Mouse (Mus musculus): ENCODE data around the gene Pga5. TPM values are rescaled to one million over a fixed set of nuclear protein-coding genes. Genes with fewer than 3 reads are reported as not detected.

Gene Pga5
- polyA plus RNA-seq, 1 experiment from 2014 or later: not detected

DNA sequence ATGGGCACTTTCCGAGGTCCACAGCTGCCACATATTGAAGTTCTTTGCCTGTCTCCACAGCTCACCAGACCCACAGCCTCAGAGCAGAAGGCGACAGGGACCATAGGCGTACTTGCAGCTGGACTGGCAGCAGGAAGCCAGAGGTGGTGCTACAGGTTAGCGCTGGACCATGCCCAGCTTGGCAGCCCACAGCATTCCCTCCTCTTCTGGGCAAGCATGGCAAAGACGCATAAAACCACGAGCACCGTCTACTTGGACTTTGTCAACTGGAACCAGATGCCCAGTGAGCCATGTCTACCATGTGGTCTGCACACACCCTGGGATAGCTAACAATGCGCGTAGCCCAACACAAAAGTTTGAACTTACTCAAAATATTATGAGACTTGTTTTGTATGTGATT, 7.2 kb upstream of the Pga5 start:
- H3K27me3 ChIP-seq: no peaks in the 10 kb centered on the region
- no peak overlapping the region for H3K4me3 ChIP-seq (replicated peaks)
- H3K9me3 ChIP-seq: no peaks in the 10 kb centered on the region
- no peak for ATAC-seq
- no peak overlapping the region for H3K4me2 ChIP-seq (replicated peaks)
- WGBS: 94% methylated on average over 9 of the region's 9 CpGs
- no peak overlapping the region for H3K9ac ChIP-seq (replicated peaks)
- H3K36me3 ChIP-seq: no peaks in the 10 kb centered on the region
- no peak overlapping the region for H3K27ac ChIP-seq
- peaks cover 18% of the 10 kb centered on the region for H3K4me1 ChIP-seq (replicated peaks)

DNA sequence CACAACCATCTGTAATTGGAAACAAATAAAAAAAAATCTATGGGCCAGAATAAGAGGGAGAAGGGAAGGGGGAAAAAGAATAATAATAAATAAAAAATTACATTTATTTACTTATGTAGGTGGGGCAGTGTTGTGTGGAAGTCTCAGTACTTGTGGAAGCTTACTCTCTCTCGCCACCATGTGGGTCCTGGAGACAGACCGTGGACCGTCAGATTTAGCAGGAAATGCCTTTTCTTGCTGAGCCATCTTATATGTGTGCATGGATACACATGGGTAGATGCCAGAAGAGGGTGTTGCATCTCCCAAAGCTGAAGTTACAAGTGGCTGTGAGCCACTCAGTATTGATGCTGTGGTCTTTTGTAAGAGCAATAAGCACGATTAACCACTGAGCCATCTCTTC, 3.7 kb upstream of the Pga5 start:
- H3K9ac ChIP-seq (replicated peaks): no peak overlapping the region
- no peak overlapping the region for H3K4me2 ChIP-seq (replicated peaks)
- H3K4me1 ChIP-seq (replicated peaks): no peaks in the 10 kb centered on the region
- ATAC-seq: no peak
- H3K4me3 ChIP-seq (replicated peaks): no peak overlapping the region
- H3K9me3 ChIP-seq: no peaks in the 10 kb centered on the region
- no peaks in the 10 kb centered on the region for H3K27me3 ChIP-seq
- 68% methylated on average over 4 of the region's 4 CpGs for WGBS
- H3K36me3 ChIP-seq: no peaks in the 10 kb centered on the region
- H3K27ac ChIP-seq: no peak overlapping the region

DNA sequence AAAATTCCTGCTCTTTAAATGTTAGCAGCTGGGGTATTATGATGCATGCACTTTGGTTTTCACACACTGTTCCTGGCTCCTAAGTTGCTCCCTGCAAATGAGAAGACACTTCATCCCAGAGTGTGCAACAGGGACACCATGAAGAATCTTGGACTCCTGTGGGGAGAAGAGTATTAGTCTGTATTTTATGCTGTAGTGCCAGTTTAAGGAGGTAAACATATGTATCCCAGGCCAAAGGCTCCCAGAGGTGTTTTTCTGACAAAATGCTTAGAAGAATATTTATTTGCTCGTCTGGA, 849 bp upstream of the Pga5 start:
- H3K4me1 ChIP-seq (replicated peaks): no peaks in the 10 kb centered on the region
- 0 out of 2 replicates have a peak, but pooled peaks have one; percentile 51 for ATAC-seq
- no peaks in the 10 kb centered on the region for H3K27me3 ChIP-seq
- no peak overlapping the region for H3K9ac ChIP-seq (replicated peaks)
- H3K36me3 ChIP-seq: no peaks in the 10 kb centered on the region
- no peak overlapping the region for H3K4me2 ChIP-seq (replicated peaks)
- H3K4me3 ChIP-seq (replicated peaks): no peak overlapping the region
- 77% methylated on average over 1 of the region's 1 CpGs for WGBS
- no peak overlapping the region for H3K27ac ChIP-seq
- no peaks in the 10 kb centered on the region for H3K9me3 ChIP-seq

DNA sequence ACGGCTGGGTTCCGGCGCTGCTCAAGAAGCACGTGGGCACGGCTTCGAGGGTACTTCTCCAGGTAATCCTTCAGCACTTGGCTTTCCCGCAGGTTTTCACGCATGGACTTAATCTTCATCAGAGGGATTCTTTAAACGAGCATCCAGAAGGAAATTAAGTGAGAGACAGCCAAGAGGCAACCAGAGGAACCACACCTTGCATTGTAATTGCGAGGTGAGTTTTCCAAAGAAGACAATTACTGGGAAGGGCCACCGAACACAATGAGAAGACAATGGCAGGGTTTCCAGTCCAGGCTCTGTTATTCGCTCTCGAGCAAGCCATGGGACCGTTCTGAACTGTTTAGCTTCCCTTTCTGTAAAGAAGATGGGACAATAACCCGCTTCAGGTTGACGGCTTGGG, 1.2 kb downstream of the Pga5 start:
- Histone ChIP-seq H3K36me3 (no peaks in the 10 kb centered on the region), H3K9me3 (no peaks in the 10 kb centered on the region), H3K4me3 (replicated peaks) (no peak overlapping the region), H3K27me3 (no peaks in the 10 kb centered on the region), H3K4me2 (replicated peaks) (no peak overlapping the region), H3K27ac (no peak overlapping the region), H3K9ac (replicated peaks) (no peak overlapping the region), H3K4me1 (replicated peaks) (no peaks in the 10 kb centered on the region)
- 84% methylated on average over 16 of the region's 16 CpGs for whole genome bisulfite sequencing
- no peak for ATAC-seq

DNA sequence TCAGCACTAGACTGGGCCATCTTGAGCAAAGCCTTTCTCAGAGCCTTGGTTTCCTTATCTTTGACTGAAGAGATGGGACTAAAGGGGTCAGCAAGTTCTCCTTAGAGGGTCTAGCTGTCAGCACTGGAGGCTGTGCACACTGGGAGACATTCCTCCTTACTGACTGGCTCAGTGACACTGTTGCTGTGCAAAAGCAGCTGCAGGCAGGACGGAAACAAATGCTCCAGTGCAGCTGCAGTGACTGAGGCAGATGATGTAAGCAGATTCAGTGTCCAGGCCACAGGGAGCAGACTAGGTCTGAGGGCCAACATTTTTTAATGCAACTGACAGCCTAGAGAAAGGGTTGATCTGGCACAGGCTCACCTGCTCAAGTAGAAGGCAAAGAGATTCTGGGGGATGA, 4.6 kb downstream of the Pga5 start:
- no peak overlapping the region for H3K4me2 ChIP-seq (replicated peaks)

DNA sequence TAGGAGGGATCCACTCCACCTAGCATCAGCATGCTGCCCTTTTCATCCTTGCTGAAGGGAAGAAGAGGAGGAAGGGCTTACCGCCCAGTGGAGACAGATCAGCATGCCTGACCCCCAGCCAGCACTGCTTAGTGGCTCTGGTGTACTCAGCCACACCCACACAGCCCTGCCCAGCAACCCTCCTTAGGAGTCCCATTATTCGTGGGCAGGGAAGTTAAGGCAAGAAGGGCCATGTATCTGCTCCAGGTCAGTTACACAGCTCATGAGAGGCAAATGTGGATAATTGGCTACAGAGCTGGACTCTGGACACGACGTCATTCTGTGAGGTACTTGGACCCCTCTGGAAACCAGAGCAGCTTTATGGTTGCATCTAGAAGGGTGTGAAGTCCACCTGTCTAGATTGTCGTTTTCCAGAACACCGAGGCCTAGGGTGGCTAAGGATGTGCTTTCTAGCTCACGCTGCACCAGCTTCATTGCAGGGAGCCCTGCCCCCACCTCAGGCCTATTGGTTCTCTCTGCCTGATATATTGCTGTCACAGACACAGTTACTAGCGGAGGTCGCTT, 5.9 kb downstream of the Pga5 start:
- Histone ChIP-seq H3K4me3 (replicated peaks) (no peak overlapping the region), H3K9me3 (no peaks in the 10 kb centered on the region), H3K4me1 (replicated peaks) (no peaks in the 10 kb centered on the region), H3K36me3 (no peaks in the 10 kb centered on the region), H3K9ac (replicated peaks) (no peak overlapping the region), H3K27ac (no peak overlapping the region), H3K27me3 (no peaks in the 10 kb centered on the region), H3K4me2 (replicated peaks) (no peak overlapping the region)
- ATAC-seq: no peak
- WGBS: 78% methylated on average over 9 of the region's 9 CpGs

More for the DNA sequence above, 4.6 kb downstream of the Pga5 start:
- H3K36me3 ChIP-seq: no peaks in the 10 kb centered on the region
- H3K9ac ChIP-seq (replicated peaks): 0 out of 2 replicates have a peak overlapping the region, but pooled peaks have one; percentile 11
- H3K4me1 ChIP-seq (replicated peaks): no peaks in the 10 kb centered on the region
- WGBS: 33% methylated on average over 1 of the region's 1 CpGs
- no peaks in the 10 kb centered on the region for H3K9me3 ChIP-seq
- H3K27ac ChIP-seq: no peak overlapping the region
- no peak overlapping the region for H3K4me3 ChIP-seq (replicated peaks)
- no peak for ATAC-seq
- H3K27me3 ChIP-seq: no peaks in the 10 kb centered on the region

DNA sequence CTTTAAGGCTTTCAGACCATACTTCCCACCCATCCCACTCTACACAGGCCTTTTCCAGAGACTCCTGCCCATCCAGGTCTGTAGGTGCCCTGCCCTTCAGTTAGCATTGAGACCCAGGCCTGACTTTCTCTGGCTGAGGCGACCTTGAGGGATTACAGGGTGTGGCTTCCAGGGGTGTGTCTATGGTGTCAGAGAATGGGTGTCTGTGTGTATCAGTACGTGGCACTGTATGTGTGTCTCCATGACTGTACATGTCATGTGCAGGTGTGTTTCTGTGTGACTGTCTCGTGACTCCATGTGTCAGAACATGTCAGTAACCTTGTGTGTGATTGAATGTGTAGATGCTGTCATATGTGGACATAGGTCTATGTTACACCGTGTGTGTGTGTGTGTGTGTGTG, 6.6 kb downstream of the Pga5 start:
- no peaks in the 10 kb centered on the region for H3K36me3 ChIP-seq
- H3K27ac ChIP-seq: no peak overlapping the region
- no peaks in the 10 kb centered on the region for H3K9me3 ChIP-seq
- WGBS: 86% methylated on average over 4 of the region's 4 CpGs
- no peak overlapping the region for H3K4me2 ChIP-seq (replicated peaks)
- no peaks in the 10 kb centered on the region for H3K27me3 ChIP-seq
- no peak overlapping the region for H3K9ac ChIP-seq (replicated peaks)
- H3K4me1 ChIP-seq (replicated peaks): no peaks in the 10 kb centered on the region
- ATAC-seq: no peak
- no peak overlapping the region for H3K4me3 ChIP-seq (replicated peaks)

DNA sequence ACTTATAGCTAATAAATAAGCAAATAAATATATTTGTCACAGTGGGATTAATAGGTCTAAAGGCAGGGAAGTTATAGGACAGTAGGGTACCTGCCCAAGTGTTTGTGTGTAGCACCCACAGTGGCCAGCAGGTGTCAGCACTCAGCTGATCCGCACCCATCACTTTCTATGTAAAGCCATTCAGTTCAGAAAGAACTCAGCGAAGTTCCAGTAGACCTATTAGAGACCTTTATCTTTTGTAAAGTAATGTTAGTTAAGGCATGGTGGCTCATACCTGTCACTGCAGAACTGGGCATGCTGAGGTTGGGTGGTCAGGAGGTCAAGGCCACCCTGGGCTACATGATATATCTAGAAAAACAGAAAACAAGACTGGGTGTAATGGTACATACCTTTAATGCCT, 12.4 kb downstream of the Pga5 start:
- H3K27ac ChIP-seq: no peak overlapping the region
- peak; percentile 80; the same call in 1 of the 2 replicates for ATAC-seq
- H3K4me1 ChIP-seq (replicated peaks): no peaks in the 10 kb centered on the region
- no peaks in the 10 kb centered on the region for H3K36me3 ChIP-seq
- no peak overlapping the region for H3K4me2 ChIP-seq (replicated peaks)
- H3K27me3 ChIP-seq: no peaks in the 10 kb centered on the region
- no peak overlapping the region for H3K4me3 ChIP-seq (replicated peaks)
- no peaks in the 10 kb centered on the region for H3K9me3 ChIP-seq
- WGBS: 15% methylated on average over 2 of the region's 2 CpGs
- no peak overlapping the region for H3K9ac ChIP-seq (replicated peaks)

DNA sequence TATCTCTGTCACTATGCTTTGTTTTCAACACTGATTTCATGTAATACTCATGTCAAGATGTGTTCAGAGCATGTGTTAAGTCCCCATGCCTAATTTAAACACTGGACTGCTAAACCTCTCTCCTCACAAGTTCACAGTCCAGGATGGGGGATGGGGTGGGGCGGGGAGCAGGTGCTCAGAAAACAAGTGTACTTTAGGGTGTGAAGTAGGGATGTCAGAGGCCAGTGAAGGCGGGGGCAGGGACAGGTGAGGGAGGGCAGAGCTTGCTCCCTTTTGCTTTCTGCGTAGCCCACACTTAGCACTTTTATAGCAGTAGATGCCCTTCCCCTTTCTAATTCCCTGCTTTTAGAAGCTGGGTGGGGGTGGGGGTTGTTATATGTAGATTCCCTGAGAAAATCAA, 12.8 kb downstream of the Pga5 start:
- Histone ChIP-seq H3K27me3 (no peaks in the 10 kb centered on the region), H3K9ac (replicated peaks) (no peak overlapping the region), H3K27ac (no peak overlapping the region), H3K4me1 (replicated peaks) (no peaks in the 10 kb centered on the region), H3K9me3 (no peaks in the 10 kb centered on the region), H3K36me3 (no peaks in the 10 kb centered on the region), H3K4me3 (replicated peaks) (no peak overlapping the region), H3K4me2 (replicated peaks) (no peak overlapping the region)
- 67% methylated on average over 3 of the region's 3 CpGs for WGBS
- no peak for ATAC-seq

DNA sequence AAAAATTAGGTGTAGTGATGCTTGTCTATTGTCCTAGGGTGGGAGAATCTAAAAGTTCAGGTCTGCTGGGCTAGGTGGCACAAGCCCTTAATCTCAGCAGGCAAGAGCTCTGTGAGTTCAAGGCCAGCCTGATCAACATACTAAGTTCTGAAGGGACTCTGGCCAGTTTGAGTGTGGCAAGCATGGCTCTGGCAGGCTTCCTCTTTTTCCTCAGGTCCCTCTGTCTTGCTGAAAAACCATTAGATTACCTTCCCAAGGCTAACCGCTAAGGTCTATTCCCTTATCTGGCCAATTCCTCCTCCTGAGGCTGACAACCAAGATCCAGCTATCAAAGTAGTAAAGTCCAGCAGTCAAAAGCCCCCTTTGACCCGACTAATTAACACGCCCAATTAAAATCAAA, 15.2 kb downstream of the Pga5 start:
- 89% methylated on average over 3 of the region's 3 CpGs for WGBS
- no peak overlapping the region for H3K9ac ChIP-seq (replicated peaks)
- H3K9me3 ChIP-seq: no peaks in the 10 kb centered on the region
- no peak overlapping the region for H3K27ac ChIP-seq
- no peak overlapping the region for H3K4me3 ChIP-seq (replicated peaks)
- ATAC-seq: no peak
- no peaks in the 10 kb centered on the region for H3K36me3 ChIP-seq
- no peak overlapping the region for H3K4me2 ChIP-seq (replicated peaks)
- H3K27me3 ChIP-seq: no peaks in the 10 kb centered on the region
- H3K4me1 ChIP-seq (replicated peaks): no peaks in the 10 kb centered on the region

DNA sequence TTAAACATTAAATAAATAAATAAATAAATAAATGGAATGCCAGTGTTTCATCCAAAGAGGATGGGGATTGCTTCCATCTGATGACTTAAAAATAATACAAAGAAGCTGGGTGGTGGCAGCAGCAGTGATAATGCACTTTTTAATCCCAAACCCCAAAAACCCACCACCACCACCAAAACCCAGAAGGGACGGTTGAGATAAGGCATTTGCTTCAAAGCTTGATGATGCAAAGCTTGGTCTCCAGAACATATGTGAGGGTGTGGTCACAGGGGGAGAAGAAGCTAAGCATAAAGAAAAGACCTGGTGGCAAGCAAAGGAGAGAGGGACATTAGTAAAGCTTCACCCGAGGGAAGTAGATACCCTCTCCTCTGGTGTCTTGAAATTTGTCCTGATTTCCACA, 16.0 kb downstream of the Pga5 start:
- H3K27ac ChIP-seq: no peak overlapping the region
- H3K9ac ChIP-seq (replicated peaks): no peak overlapping the region
- 98% methylated on average over 2 of the region's 2 CpGs for WGBS
- no peak overlapping the region for H3K4me2 ChIP-seq (replicated peaks)
- ATAC-seq: no peak
- no peaks in the 10 kb centered on the region for H3K36me3 ChIP-seq
- H3K27me3 ChIP-seq: no peaks in the 10 kb centered on the region
- H3K4me1 ChIP-seq (replicated peaks): no peaks in the 10 kb centered on the region
- no peak overlapping the region for H3K4me3 ChIP-seq (replicated peaks)
- no peaks in the 10 kb centered on the region for H3K9me3 ChIP-seq

DNA sequence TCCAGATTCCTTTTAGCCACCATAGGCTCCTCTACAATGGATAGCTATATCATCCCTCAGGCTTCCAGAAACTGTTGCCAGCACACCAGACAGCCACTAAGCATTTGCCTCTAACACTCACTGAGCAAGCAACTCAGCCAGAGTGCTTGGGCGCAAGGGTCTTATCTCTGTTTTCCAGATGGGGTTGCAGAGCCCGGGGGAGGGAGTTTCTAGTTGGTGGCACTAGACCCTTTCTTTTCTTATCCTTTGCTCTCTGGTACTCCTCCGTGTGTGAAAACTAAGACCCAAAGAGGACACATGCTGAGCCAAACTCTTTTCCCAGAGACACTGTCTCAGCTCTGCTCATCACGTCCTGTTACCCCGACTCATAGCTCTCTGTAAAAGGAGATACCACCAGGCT, 16.5 kb downstream of the Pga5 start:
- Histone ChIP-seq H3K27me3 (no peaks in the 10 kb centered on the region), H3K4me3 (replicated peaks) (no peak overlapping the region), H3K4me1 (replicated peaks) (no peaks in the 10 kb centered on the region), H3K9ac (replicated peaks) (no peak overlapping the region), H3K9me3 (no peaks in the 10 kb centered on the region), H3K36me3 (no peaks in the 10 kb centered on the region), H3K27ac (no peak overlapping the region), H3K4me2 (replicated peaks) (no peak overlapping the region)
- 71% methylated on average over 5 of the region's 5 CpGs for WGBS
- ATAC-seq: no peak

DNA sequence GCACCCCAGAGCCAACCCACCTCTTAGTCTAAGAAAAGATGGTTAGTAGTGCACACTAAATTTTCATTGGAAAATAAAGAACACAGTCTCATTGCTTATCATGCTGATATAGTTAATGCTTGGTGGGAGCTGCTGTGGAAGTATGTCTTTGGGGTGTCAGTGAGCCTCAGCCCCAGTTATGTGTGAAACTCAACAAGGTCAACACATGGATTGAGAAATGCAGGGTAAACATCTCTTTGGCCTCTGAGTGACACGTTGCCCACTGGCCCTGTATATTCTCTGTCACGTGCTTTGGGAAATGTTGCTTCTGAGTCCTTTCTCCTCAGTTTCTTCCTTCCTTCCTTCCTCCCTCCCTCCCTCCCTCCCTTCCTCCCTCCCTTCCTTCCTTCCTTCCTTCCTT, 19.5 kb downstream of the Pga5 start:
- no peaks in the 10 kb centered on the region for H3K36me3 ChIP-seq
- no peaks in the 10 kb centered on the region for H3K27me3 ChIP-seq
- H3K4me3 ChIP-seq (replicated peaks): no peak overlapping the region
- WGBS: 82% methylated on average over 2 of the region's 2 CpGs
- no peak overlapping the region for H3K4me2 ChIP-seq (replicated peaks)
- H3K9ac ChIP-seq (replicated peaks): no peak overlapping the region
- no peak overlapping the region for H3K27ac ChIP-seq
- no peaks in the 10 kb centered on the region for H3K4me1 ChIP-seq (replicated peaks)
- ATAC-seq: no peak
- no peaks in the 10 kb centered on the region for H3K9me3 ChIP-seq
